Mouse (Mus musculus) midbrain, postnatal 0 days (tissue): Measurements from ENCODE around the gene Spg20. TPM values are rescaled to one million over a fixed set of nuclear protein-coding genes. Genes with fewer than 3 reads are reported as not detected.

Experiments
- ATAC-seq: fragments of 200-750 bp; cut with Nextera tagmentation; 2 replicates; pipeline ENCODE4 v1.8.0; 2017; ENCODE audit warnings: moderate number of reproducible peaks, mild to moderate bottlenecking, moderate TSS enrichment, moderate library complexity; ENCODE audit not compliant: low FRiP score
- DNase-seq: peaks from one replicate; pipeline ENCODE4 v3.0.0-alpha.2; 2015; ENCODE audit warnings: low spot score
- H3K27ac ChIP-seq: fragments of 300-500 bp; sonication (generic); 2 replicates; pipeline ENCODE4 v1.5.1; 2014; ENCODE audit warnings: low read depth, mild to moderate bottlenecking, low read length, mixed read lengths
- H3K27me3 ChIP-seq: fragments of 300-500 bp; sonication (generic); 2 replicates; pipeline ENCODE4 v1.6.1; 2014; ENCODE audit warnings: low read length, control low read depth, mixed read lengths; ENCODE audit not compliant: insufficient read depth
- H3K36me3 ChIP-seq: fragments of 300-500 bp; sonication (generic); 2 replicates; pipeline ENCODE4 v1.6.1; 2014; ENCODE audit warnings: low read length, control low read depth, mixed read lengths; ENCODE audit not compliant: insufficient read depth
- H3K4me1 ChIP-seq: fragments of 300-500 bp; sonication (generic); 2 replicates; pipeline ENCODE4 v1.6.1; 2014; ENCODE audit warnings: mild to moderate bottlenecking, control low read depth, antibody characterized with exemption, low read length, mixed read lengths; ENCODE audit not compliant: insufficient read depth
- H3K4me2 ChIP-seq: fragments of 300-500 bp; sonication (generic); 2 replicates; pipeline ENCODE4 v1.6.1; 2014; ENCODE audit warnings: low read depth, mild to moderate bottlenecking, low read length, mixed read lengths; ENCODE audit not compliant: poor library complexity, severe bottlenecking
- H3K4me3 ChIP-seq: fragments of 300-500 bp; sonication (generic); 2 replicates; pipeline ENCODE4 v1.5.1; 2014; ENCODE audit warnings: low read depth, mild to moderate bottlenecking, low read length, moderate library complexity
- H3K9ac ChIP-seq: fragments of 300-500 bp; sonication (generic); replicated peaks from 2 replicates; pipeline ENCODE4 v1.6.1; 2014; ENCODE audit warnings: mild to moderate bottlenecking, low read length, moderate library complexity, mixed read lengths; ENCODE audit not compliant: poor library complexity, severe bottlenecking
- H3K9me3 ChIP-seq: fragments of 300-500 bp; sonication (generic); 2 replicates; pipeline ENCODE4 v1.6.1; 2016; ENCODE audit warnings: low read length, control low read depth
- CTCF ChIP-seq: IDR thresholded peaks from 2 replicates; pipeline ENCODE4 v1.5.1; 2016; ENCODE audit warnings: antibody characterized with exemption, mild to moderate bottlenecking
- WGBS: fragments of 180-500 bp; shearing (Covaris S2); extraction: QIAGEN DNeasy Blood & Tissue Kit; methylation state at CpG from one replicate; pipeline ENCODE4 v1.1.7; 2014; 5-methylcytosine and 5-hydroxymethylcytosine counted together
- polyA plus RNA-seq: library from polyadenylated mRNA; unstranded; fragments of >200 nt; fragmentation: Nextera tagmentation; extraction: Ambion mirVana; gene quantifications from 2 replicates; pipeline ENCODE4 v1.2.1, GENCODE M21; 2015
- total RNA-seq: library from RNA; depleted of rRNA; stranded (reverse); fragments of >200 nt; gene quantifications from 2 replicates; pipeline ENCODE4 v1.2.3, GENCODE M21; 2014

The Spg20 gene
- total and polyA plus RNA-seq, 2 experiments from 2014 or later: 9.3 to 15.5 TPM

- Histone ChIP-seq H3K9me3 (no peaks in the 10 kb centered on the region), H3K27me3 (no peaks in the 10 kb centered on the region), H3K4me1 (no peaks in the 10 kb centered on the region), H3K36me3 (no peaks in the 10 kb centered on the region), H3K4me2 (no peak overlapping the region), H3K9ac (no peak overlapping the region), H3K27ac (no peak overlapping the region), H3K4me3 (no peak overlapping the region)
- DNase-seq (no peak), ATAC-seq (no peak)
- WGBS: 40% methylated on average over 7 of the region's 7 CpGs
- no peak for TF ChIP-seq CTCF
Measured at GRCm38 (mm10) chr3:55067791-55068434, 44.0 kb upstream of the Spg20 start.

GRCm38 (mm10) chr3:55074576-55075293 is 37.2 kb upstream of the Spg20 start:
- ATAC-seq (no peak), DNase-seq (no peak)
- H3K9me3 ChIP-seq: no peaks in the 10 kb centered on the region
- no peaks in the 10 kb centered on the region for H3K4me1 ChIP-seq
- no peak overlapping the region for H3K9ac ChIP-seq
- 65% methylated on average over 6 of the region's 6 CpGs for WGBS
- no peak overlapping the region for H3K4me3 ChIP-seq
- no peak overlapping the region for H3K4me2 ChIP-seq
- H3K27me3 ChIP-seq: no peaks in the 10 kb centered on the region
- H3K27ac ChIP-seq: no peak overlapping the region
- H3K36me3 ChIP-seq: no peaks in the 10 kb centered on the region
- no peak for TF ChIP-seq CTCF

- Histone ChIP-seq H3K4me2 (no peak overlapping the region), H3K27ac (no peak overlapping the region), H3K4me1 (no peaks in the 10 kb centered on the region), H3K27me3 (no peaks in the 10 kb centered on the region), H3K9ac (no peak overlapping the region), H3K9me3 (no peaks in the 10 kb centered on the region), H3K4me3 (no peak overlapping the region), H3K36me3 (no peaks in the 10 kb centered on the region)
- 37% methylated on average over 3 of the region's 3 CpGs for WGBS
- ATAC-seq (no peak), DNase-seq (peak; percentile 64)
- TF ChIP-seq CTCF: no peak
Measured at GRCm38 (mm10) chr3:55075294-55075648, 36.6 kb upstream of the Spg20 start.

- H3K4me2 ChIP-seq: no peak overlapping the region
- peak; percentile 33 for DNase-seq
- H3K9ac ChIP-seq: no peak overlapping the region
- H3K36me3 ChIP-seq: no peaks in the 10 kb centered on the region
- no peak for TF ChIP-seq CTCF
- H3K27ac ChIP-seq: no peak overlapping the region
- H3K4me1 ChIP-seq: no peaks in the 10 kb centered on the region
- H3K27me3 ChIP-seq: no peaks in the 10 kb centered on the region
- ATAC-seq: no peak
- WGBS: 29% methylated on average over 6 of the region's 6 CpGs
- H3K9me3 ChIP-seq: no peaks in the 10 kb centered on the region
- H3K4me3 ChIP-seq: no peak overlapping the region
Measured at GRCm38 (mm10) chr3:55078233-55078632, 33.7 kb upstream of the Spg20 start.

- Histone ChIP-seq H3K27ac (no peak overlapping the region), H3K9ac (no peak overlapping the region), H3K4me2 (no peak overlapping the region), H3K27me3 (no peaks in the 10 kb centered on the region), H3K4me1 (no peaks in the 10 kb centered on the region), H3K9me3 (no peaks in the 10 kb centered on the region), H3K36me3 (no peaks in the 10 kb centered on the region), H3K4me3 (no peak overlapping the region)
- WGBS: 82% methylated on average over 8 of the region's 8 CpGs
- ATAC-seq (no peak), DNase-seq (no peak)
- no peak for TF ChIP-seq CTCF
Measured at GRCm38 (mm10) chr3:55079619-55080018, 32.3 kb upstream of the Spg20 start.

- peak; percentile 87 for TF ChIP-seq CTCF
- no peak overlapping the region for H3K27ac ChIP-seq
- DNase-seq (peak; percentile 84), ATAC-seq (no peak)
- no peaks in the 10 kb centered on the region for H3K4me1 ChIP-seq
- no peak overlapping the region for H3K4me2 ChIP-seq
- no peak overlapping the region for H3K4me3 ChIP-seq
- H3K9me3 ChIP-seq: no peaks in the 10 kb centered on the region
- H3K9ac ChIP-seq: no peak overlapping the region
- no peaks in the 10 kb centered on the region for H3K36me3 ChIP-seq
- 18% methylated on average over 6 of the region's 6 CpGs for WGBS
- H3K27me3 ChIP-seq: no peaks in the 10 kb centered on the region
Measured at GRCm38 (mm10) chr3:55080055-55080454, 31.9 kb upstream of the Spg20 start.
